Mouse (Mus musculus): ENCODE measurements around the gene Myocd. TPM values are rescaled to one million over a fixed set of nuclear protein-coding genes. Genes with fewer than 3 reads are reported as not detected.

Myocd gene
- polyA plus RNA-seq (2015; fragmentation: Nextera tagmentation; extraction: Ambion mirVana): 28.9 and 31.5 TPM in 2 replicates

- Histone ChIP-seq H3K27ac (peak within 1 kb of the TSS; percentile 66), H3K9me3 (no peaks in the 10 kb centered on the region), H3K9ac (peak within 1 kb of the TSS; percentile 48), H3K4me2 (replicated peaks) (peak within 1 kb of the TSS; percentile 71), H3K36me3 (no peaks in the 10 kb centered on the region), H3K4me1 (replicated peaks) (0 out of 2 replicates have a peak, but pooled peaks cover 9% of the 10 kb centered on the region), H3K4me3 (replicated peaks) (peak within 1 kb of the TSS; percentile 44), H3K27me3 (replicated peaks) (no peaks in the 10 kb centered on the region)
- peak; percentile 95 for ATAC-seq
- under 1% methylated on average over 37 of the region's 37 CpGs for WGBS
Measured at GRCm38 (mm10) chr11:65269851-65270473, at the start of gene Myocd. TSS of gene Myocd (minus strand) at chr11:65269989.

GRCm38 (mm10) chr11:65303824-65304223 is 34.0 kb upstream of the Myocd start:
- Histone ChIP-seq H3K4me1 (replicated peaks) (no peaks in the 10 kb centered on the region), H3K9me3 (no peaks in the 10 kb centered on the region), H3K27me3 (replicated peaks) (no peaks in the 10 kb centered on the region), H3K9ac (no peak overlapping the region), H3K27ac (no peak overlapping the region), H3K4me3 (replicated peaks) (no peak overlapping the region), H3K4me2 (replicated peaks) (no peak overlapping the region), H3K36me3 (no peaks in the 10 kb centered on the region)
- no peak for ATAC-seq
- WGBS: 45% methylated on average over 3 of the region's 3 CpGs

- no peak for ATAC-seq
- no peaks in the 10 kb centered on the region for H3K4me1 ChIP-seq (replicated peaks)
- H3K27me3 ChIP-seq (replicated peaks): no peaks in the 10 kb centered on the region
- no peaks in the 10 kb centered on the region for H3K36me3 ChIP-seq
- no peak overlapping the region for H3K9ac ChIP-seq
- WGBS: 80% methylated on average over 10 of the region's 10 CpGs
- no peak overlapping the region for H3K4me3 ChIP-seq (replicated peaks)
- no peak overlapping the region for H3K4me2 ChIP-seq (replicated peaks)
- no peak overlapping the region for H3K27ac ChIP-seq
- no peaks in the 10 kb centered on the region for H3K9me3 ChIP-seq
Measured at GRCm38 (mm10) chr11:65294128-65294833, 24.5 kb upstream of the Myocd start.

DNA sequence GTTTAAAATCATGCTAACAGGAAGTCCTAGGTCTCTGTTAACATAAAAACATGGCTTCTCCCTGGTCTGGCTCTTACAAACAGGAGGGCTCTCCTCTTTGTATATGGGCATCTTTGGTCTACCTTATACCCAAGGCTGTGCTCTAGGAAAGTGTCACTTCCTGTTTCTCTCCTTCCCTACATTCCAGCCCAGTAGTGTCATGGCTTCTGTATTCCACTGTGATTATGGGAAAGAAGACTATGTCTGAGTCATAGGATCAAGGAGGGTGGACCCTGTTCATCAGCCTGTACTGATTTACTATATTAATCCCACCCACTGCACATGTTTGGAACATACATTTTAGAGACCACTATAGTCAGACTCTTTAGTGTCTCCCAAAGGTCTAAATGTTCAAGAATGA is 23.2 kb upstream of the Myocd start:
- Histone ChIP-seq H3K9me3 (no peaks in the 10 kb centered on the region), H3K36me3 (no peaks in the 10 kb centered on the region), H3K4me3 (replicated peaks) (no peak overlapping the region), H3K27me3 (replicated peaks) (no peaks in the 10 kb centered on the region), H3K4me1 (replicated peaks) (no peaks in the 10 kb centered on the region), H3K27ac (no peak overlapping the region), H3K9ac (no peak overlapping the region), H3K4me2 (replicated peaks) (no peak overlapping the region)
- no peak for ATAC-seq

DNA sequence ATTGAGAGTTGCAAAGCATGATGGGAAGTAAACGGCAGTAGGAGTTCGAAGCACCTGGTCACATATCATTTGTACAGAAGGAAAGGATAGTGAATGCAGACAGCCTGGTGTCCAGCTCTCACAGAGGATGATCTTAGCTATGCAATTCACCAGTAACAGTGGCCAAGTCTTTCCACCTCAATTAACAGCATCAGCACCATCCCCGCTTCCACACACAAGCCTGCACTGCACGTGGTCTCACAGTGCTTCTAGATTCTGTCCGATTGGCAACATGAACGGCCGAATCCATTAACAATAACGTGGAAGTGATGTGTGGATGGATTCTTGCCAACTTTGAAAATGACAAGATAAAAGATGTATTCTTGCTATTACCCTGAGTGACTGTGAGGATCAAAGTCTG is 17.9 kb upstream of the Myocd start:
- no peak overlapping the region for H3K4me2 ChIP-seq (replicated peaks)
- H3K9me3 ChIP-seq: no peaks in the 10 kb centered on the region
- H3K4me3 ChIP-seq (replicated peaks): no peak overlapping the region
- no peaks in the 10 kb centered on the region for H3K4me1 ChIP-seq (replicated peaks)
- H3K27me3 ChIP-seq (replicated peaks): no peaks in the 10 kb centered on the region
- H3K27ac ChIP-seq: no peak overlapping the region
- no peak overlapping the region for H3K9ac ChIP-seq
- WGBS: 92% methylated on average over 8 of the region's 8 CpGs
- no peak for ATAC-seq
- H3K36me3 ChIP-seq: no peaks in the 10 kb centered on the region

DNA sequence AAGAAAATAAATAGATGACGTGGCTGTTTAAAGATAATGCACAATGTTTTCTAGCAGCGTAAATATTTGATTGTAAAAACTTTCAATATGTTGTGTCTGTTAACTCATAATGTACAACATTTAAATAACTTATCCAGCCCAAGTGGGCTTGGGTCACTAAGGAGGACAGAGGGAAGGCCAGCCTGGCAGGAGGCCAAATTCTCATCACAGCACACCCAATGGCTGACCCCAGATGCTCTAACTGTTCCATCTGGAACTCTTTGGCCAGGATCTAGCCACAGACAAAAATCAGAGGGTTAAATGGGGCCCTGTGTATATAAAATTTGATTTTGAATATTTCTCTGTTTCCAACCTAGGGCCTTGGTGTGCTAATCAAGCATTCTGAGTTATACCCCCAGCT is 16.4 kb upstream of the Myocd start:
- H3K36me3 ChIP-seq: no peaks in the 10 kb centered on the region

GRCm38 (mm10) chr11:65275441-65275840 is 5.7 kb upstream of the Myocd start:
- Histone ChIP-seq H3K9ac (no peak overlapping the region), H3K4me2 (replicated peaks) (no peak overlapping the region), H3K9me3 (no peaks in the 10 kb centered on the region), H3K27me3 (replicated peaks) (no peaks in the 10 kb centered on the region; the same call in 1 of the 2 replicates), H3K4me1 (replicated peaks) (0 out of 2 replicates have a peak, but pooled peaks cover 4% of the 10 kb centered on the region), H3K36me3 (no peaks in the 10 kb centered on the region), H3K4me3 (replicated peaks) (no peak overlapping the region), H3K27ac (no peak overlapping the region)
- ATAC-seq: no peak
- 68% methylated on average over 6 of the region's 6 CpGs for WGBS

More for the DNA sequence above, 16.4 kb upstream of the Myocd start:
- no peak for ATAC-seq
- H3K9me3 ChIP-seq: no peaks in the 10 kb centered on the region
- H3K4me2 ChIP-seq (replicated peaks): no peak overlapping the region
- H3K27ac ChIP-seq: no peak overlapping the region
- H3K4me1 ChIP-seq (replicated peaks): no peaks in the 10 kb centered on the region
- H3K27me3 ChIP-seq (replicated peaks): no peaks in the 10 kb centered on the region
- no peak overlapping the region for H3K9ac ChIP-seq
- no peak overlapping the region for H3K4me3 ChIP-seq (replicated peaks)
- 65% methylated on average over 2 of the region's 2 CpGs for WGBS

DNA sequence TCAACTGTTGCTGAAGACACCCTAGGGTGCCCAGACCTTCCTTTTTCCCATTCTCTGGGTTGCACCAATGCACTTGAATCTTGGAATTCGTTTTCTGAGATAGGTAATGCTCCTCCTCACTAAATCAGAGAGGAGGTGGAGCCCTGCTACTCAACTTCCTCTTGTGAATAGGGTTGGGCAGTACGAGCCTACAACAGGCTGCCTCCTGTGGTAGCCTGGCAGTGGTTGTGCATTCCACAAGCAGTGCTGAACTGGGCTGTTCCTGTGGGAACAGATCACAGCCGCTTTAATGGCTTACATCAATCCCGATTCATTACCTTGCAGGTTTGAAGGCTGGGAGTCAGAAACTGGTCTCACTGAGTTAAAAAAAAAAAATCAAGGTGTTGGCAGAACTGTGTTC is 1.2 kb upstream of the Myocd start:
- H3K9ac ChIP-seq: no peak overlapping the region
- H3K4me3 ChIP-seq (replicated peaks): no peak overlapping the region; the same call in 1 of the 2 replicates
- H3K36me3 ChIP-seq: no peaks in the 10 kb centered on the region
- ATAC-seq: no peak
- no peak overlapping the region for H3K27ac ChIP-seq
- peak overlapping the region; percentile 71 for H3K4me2 ChIP-seq (replicated peaks)
- H3K9me3 ChIP-seq: no peaks in the 10 kb centered on the region
- WGBS: 21% methylated on average over 4 of the region's 4 CpGs
- H3K4me1 ChIP-seq (replicated peaks): 0 out of 2 replicates have a peak, but pooled peaks cover 9% of the 10 kb centered on the region
- H3K27me3 ChIP-seq (replicated peaks): no peaks in the 10 kb centered on the region

- H3K4me3 ChIP-seq (replicated peaks): peak overlapping the region; percentile 44
- H3K27me3 ChIP-seq (replicated peaks): no peaks in the 10 kb centered on the region
- H3K9ac ChIP-seq: no peak overlapping the region
- H3K4me1 ChIP-seq (replicated peaks): 0 out of 2 replicates have a peak, but pooled peaks cover 9% of the 10 kb centered on the region
- H3K4me2 ChIP-seq (replicated peaks): peak overlapping the region; percentile 71
- no peaks in the 10 kb centered on the region for H3K9me3 ChIP-seq
- no peak for ATAC-seq
- no peak overlapping the region for H3K27ac ChIP-seq
- WGBS: 42% methylated on average over 4 of the region's 4 CpGs
- H3K36me3 ChIP-seq: no peaks in the 10 kb centered on the region
Measured at GRCm38 (mm10) chr11:65268310-65268709, 1.5 kb downstream of the Myocd start.

- H3K27ac ChIP-seq: no peak overlapping the region
- no peaks in the 10 kb centered on the region for H3K27me3 ChIP-seq (replicated peaks)
- no peaks in the 10 kb centered on the region for H3K4me1 ChIP-seq (replicated peaks)
- no peak overlapping the region for H3K9ac ChIP-seq
- no peak for ATAC-seq
- 46% methylated on average over 6 of the region's 6 CpGs for WGBS
- no peaks in the 10 kb centered on the region for H3K36me3 ChIP-seq
- no peaks in the 10 kb centered on the region for H3K9me3 ChIP-seq
- no peak overlapping the region for H3K4me3 ChIP-seq (replicated peaks)
- no peak overlapping the region for H3K4me2 ChIP-seq (replicated peaks)
Measured at GRCm38 (mm10) chr11:65263466-65263865, 6.3 kb downstream of the Myocd start.

DNA sequence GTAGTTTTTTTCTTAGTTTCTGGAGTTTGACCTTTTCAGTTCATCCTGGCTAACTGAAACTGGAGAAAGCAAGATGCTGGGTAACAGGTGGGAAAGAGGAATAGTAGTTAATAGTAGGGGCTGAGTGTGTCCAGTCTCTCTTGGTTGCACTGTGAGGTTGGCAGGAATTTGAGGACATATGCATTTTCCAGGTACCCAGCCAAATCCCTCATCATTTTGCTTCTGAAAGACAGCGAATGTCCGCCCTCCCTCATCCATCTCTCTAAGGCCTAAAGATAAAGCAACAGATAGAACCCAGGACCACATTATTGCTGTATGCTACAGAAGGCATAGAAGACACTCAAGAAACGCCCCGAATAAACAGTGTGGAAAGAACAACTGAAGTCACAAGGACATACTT is 10.8 kb downstream of the Myocd start:
- H3K36me3 ChIP-seq: no peaks in the 10 kb centered on the region
- no peak for ATAC-seq
- no peak overlapping the region for H3K27ac ChIP-seq
- no peaks in the 10 kb centered on the region for H3K9me3 ChIP-seq
- H3K4me2 ChIP-seq (replicated peaks): no peak overlapping the region
- H3K27me3 ChIP-seq (replicated peaks): no peaks in the 10 kb centered on the region
- WGBS: 89% methylated on average over 4 of the region's 4 CpGs
- no peak overlapping the region for H3K4me3 ChIP-seq (replicated peaks)
- H3K4me1 ChIP-seq (replicated peaks): no peaks in the 10 kb centered on the region
- H3K9ac ChIP-seq: no peak overlapping the region

DNA sequence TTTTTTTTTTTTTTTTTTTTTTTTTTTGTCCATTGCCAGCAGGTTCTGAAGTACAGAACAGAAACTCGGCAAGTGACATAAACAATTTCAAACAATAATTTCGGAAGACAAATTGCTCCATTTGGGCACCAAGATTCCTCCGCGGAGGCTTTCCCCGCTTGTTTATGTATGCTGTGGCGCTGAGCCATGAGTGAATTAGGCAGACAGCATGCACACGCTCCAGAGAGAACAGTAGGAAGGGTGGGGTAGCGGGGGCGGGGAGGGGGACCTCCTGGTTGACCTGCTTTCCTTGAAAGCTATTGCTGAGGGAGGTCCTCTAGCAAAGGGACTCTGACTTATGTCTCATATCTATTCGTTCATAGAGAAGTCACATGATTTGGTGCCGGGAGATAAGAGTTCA is 13.6 kb downstream of the Myocd start:
- no peak for ATAC-seq
- Histone ChIP-seq H3K9ac (no peak overlapping the region), H3K27ac (no peak overlapping the region), H3K4me1 (replicated peaks) (no peaks in the 10 kb centered on the region), H3K36me3 (no peaks in the 10 kb centered on the region), H3K4me3 (replicated peaks) (no peak overlapping the region), H3K9me3 (no peaks in the 10 kb centered on the region), H3K4me2 (replicated peaks) (peak overlapping the region; percentile 28; the same call in 1 of the 2 replicates), H3K27me3 (replicated peaks) (no peaks in the 10 kb centered on the region)
- 38% methylated on average over 11 of the region's 11 CpGs for WGBS

DNA sequence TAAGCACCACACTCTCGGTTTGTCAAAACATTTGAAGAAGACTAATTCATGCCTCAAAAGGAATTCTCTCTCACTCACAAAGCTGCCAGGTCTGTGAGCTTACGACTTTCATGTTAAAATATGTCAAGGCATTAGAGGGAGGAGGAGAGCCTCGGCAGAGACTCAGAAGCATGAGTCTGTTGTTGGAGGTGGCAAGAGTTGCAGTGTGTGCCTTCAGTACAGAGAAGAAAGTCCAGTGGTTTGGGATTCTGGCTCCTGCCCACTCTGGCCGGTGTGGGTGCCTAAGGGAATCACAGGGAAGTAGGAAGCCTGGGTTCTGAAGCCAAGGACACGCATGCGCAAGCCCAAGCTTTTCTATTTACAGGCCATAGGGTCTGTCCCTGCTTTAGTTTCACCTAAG is 14.2 kb downstream of the Myocd start:
- Histone ChIP-seq H3K4me2 (replicated peaks) (peak overlapping the region; percentile 28), H3K27me3 (replicated peaks) (no peaks in the 10 kb centered on the region), H3K36me3 (no peaks in the 10 kb centered on the region), H3K4me1 (replicated peaks) (no peaks in the 10 kb centered on the region), H3K4me3 (replicated peaks) (no peak overlapping the region), H3K9ac (no peak overlapping the region), H3K27ac (no peak overlapping the region), H3K9me3 (no peaks in the 10 kb centered on the region)
- ATAC-seq: no peak
- WGBS: 52% methylated on average over 6 of the region's 6 CpGs

All from intestine, embryonic 15.5 days (tissue).